Mouse (Mus musculus) Muller cell, postnatal 12 days (primary cell): ENCODE results near the gene Vmn2r5.
"Not testable (repeated sequence)": the region's sequence is repeated elsewhere in the genome, so short reads cannot be mapped to it uniquely, and the experiment has no call there.

Experiments used
- DNase-seq: peaks from one replicate; pipeline ENCODE4 v3.0.0-alpha.2; 2015; ENCODE audit errors: inconsistent ontology term

Gene Vmn2r5

GRCm38 (mm10) chr3:64509742-64510141, at the start of gene Vmn2r5:
Gene Vmn2r5, minus strand, starts transcription at chr3:64509842.
- DNase-seq = not testable (repeated sequence)

- DNase-seq = not testable (repeated sequence)
Observed at GRCm38 (mm10) chr3:64523585-64523984, 13.9 kb upstream of the Vmn2r5 start.
